Mouse (Mus musculus) B cell, adult 67 days (primary cell): ENCODE results near the gene Fmnl3. TPM values are rescaled to one million over a fixed set of nuclear protein-coding genes. Genes with fewer than 3 reads are reported as not detected.

Source experiments
- total RNA-seq, 2 experiments: library from RNA; stranded (reverse); gene quantifications; 4 replicates each; pipeline ENCODE4 v1.2.4; 2023

Fmnl3 gene
- 100 to 1,000 TPM; 129 to 150 TPM for total RNA-seq

GRCm38 (mm10) chr15:99370259-99370691, at the start of gene Fmnl3:
Gene Fmnl3 (minus strand): TSS chr15:99370482.

DNA sequence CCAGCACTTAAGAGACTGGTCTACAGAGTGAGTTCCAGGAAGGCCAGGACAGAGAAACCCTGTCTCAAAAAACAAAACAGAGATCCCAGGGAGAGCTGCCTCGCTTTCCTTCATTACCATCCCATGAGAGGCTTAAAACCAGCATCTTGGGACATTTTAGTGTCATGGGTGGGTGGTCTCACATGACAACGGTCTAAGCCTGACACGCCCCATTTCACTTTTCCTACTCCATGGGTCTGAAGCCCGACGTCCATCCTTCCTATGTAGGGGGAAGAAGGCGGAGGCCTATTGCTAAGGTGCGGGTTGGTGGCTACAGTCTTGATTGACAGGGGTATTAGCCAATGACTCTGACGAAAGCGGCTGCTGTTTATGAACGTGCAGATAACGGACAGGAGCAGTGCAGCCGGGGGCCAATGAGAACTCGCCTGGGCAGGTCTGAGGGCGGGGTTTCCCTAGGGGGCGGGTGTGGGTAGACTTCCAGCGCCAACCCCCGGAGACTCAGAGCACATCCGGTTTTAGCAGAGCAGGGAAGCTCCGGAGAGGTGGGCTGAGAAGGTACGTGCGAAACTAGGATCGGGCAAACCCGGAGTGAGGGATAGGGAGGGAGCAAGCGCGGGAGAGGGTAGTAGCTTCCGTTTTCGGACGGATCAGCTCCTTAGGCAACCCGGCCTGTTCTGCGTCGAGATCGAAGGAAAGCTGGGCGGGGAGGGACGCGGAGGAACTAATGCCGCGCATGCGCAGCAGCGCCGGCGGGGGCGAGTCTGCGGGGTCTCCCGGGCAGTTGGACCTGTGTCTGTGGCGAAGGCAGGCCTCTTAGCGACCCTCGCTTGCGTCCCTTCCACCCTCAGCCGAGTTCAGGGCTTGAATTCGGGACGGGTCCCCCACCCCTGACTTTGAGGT, 22.5 kb upstream of the Fmnl3 start, which contains the start of gene Tmbim6:
TSS of gene Tmbim6 (plus strand) at position 397 of the 900 bp plus-strand sequence.

GRCm38 (mm10) chr15:99295484-99295981, 74.7 kb downstream of the Fmnl3 start, which contains the start of gene Fam186b:
Gene Fam186b (minus strand): TSS chr15:99295888.

DNA sequence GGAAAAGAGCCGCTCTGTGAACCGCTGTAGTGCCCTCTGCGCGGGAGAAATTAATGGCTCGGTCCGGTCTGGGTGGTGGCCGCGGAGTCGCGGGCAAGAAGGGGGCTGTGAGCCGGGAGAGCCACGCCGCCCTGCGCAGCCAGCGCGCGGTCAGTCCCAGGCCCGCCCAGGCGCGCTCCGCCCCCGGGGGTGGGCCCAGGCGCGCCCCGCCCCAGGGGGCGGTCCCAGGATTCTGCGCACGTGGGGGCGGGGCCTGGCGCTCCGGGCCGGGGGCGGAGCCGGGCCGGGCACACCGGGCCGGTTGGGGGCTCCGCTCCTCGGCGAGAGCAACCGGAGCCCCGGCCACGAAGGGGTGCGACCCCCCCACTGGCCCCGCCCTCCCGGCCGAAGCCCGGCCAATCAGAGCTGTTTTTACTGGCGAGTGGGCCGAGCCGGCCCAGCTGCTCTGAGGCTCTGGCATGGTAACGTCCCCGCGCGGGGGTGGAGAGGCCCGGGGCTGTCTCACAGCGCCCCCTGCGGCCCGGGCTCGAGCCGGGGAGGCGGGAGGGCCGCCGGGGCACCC, 75.4 kb downstream of the Fmnl3 start, which contains the start of gene Prpf40b:
TSS of gene Prpf40b (plus strand) at position 275 of the 562 bp plus-strand sequence.

Other genes with a start within 250 kb of the Fmnl3 start
- gene Spats2, start 244.6 kb downstream of the Fmnl3 start, total RNA-seq, result not detected
- gene Kcnh3, start 145.6 kb downstream of the Fmnl3 start, total RNA-seq, result 1 to 10 TPM; 2.4 to 4.1 TPM
- gene Mcrs1, start 118.5 kb downstream of the Fmnl3 start, total RNA-seq, result 100 to 1,000 TPM; 103 to 112 TPM
- 10 to 100 TPM; 21.3 to 29.8 TPM for gene Prpf40b, start 75.4 kb downstream of the Fmnl3 start, total RNA-seq
- gene Fam186b, start 74.6 kb downstream of the Fmnl3 start, total RNA-seq, result not detected
- 100 to 1,000 TPM; 432 to 442 TPM for gene Tmbim6, start 22.4 kb upstream of the Fmnl3 start, total RNA-seq
- 1 to 10 TPM; 6.8 to 8.1 TPM for gene Nckap5l, start 87.3 kb upstream of the Fmnl3 start, total RNA-seq
- gene Bcdin3d, start 104.2 kb upstream of the Fmnl3 start, total RNA-seq, result 10 to 100 TPM in 1 of 2 experiments, 1 to 10 TPM in 1; 8.0 to 11.9 TPM
- not detected for gene Faim2, start 157.7 kb upstream of the Fmnl3 start, total RNA-seq
- not detected for gene Aqp2, start 208.6 kb upstream of the Fmnl3 start, total RNA-seq
- gene Aqp5, start 220.3 kb upstream of the Fmnl3 start, total RNA-seq, result not detected
- not detected for gene Aqp6, start 230.9 kb upstream of the Fmnl3 start, total RNA-seq